Mouse (Mus musculus) olfactory bulb, adult 2 months (tissue): ENCODE measurements around the gene Ifna4.
"Not testable (repeated sequence)": the region's sequence is repeated elsewhere in the genome, so short reads cannot be mapped to it uniquely, and the experiment has no call there.

Experiments used
- CTCF ChIP-seq: fragments of 200-500 bp; IDR thresholded peaks from 2 replicates; pipeline ENCODE4 v1.5.1; 2012; ENCODE audit warnings: low read depth, mild to moderate bottlenecking, low read length, moderate library complexity; ENCODE audit not compliant: insufficient read depth
- POLR2A ChIP-seq: fragments of 200-500 bp; IDR thresholded peaks from 2 replicates; pipeline ENCODE4 v1.6.1; 2012; ENCODE audit warnings: mild to moderate bottlenecking, low read depth, low read length, moderate library complexity; ENCODE audit not compliant: insufficient read depth

GRCm38 (mm10) chr4:88805231-88805630 is 36.4 kb upstream of the Ifna4 start, which contains the start of gene Gm13288:
- not testable (repeated sequence) for TF ChIP-seq CTCF, POLR2A
